Mouse (Mus musculus) CH12.LX (cell line): ENCODE results near the gene Fgfr2.

Experiments
- BHLHE40 ChIP-seq: IDR thresholded peaks from 2 replicates; pipeline ENCODE4 v1.6.1; 2011; ENCODE audit warnings: mild to moderate bottlenecking, low read depth, low read length, improper control_type of control experiment
- CTCF ChIP-seq, 2 experiments: IDR thresholded peaks in 1 of 2; conservative IDR thresholded peaks in 1 of 2; 2 replicates each; pipeline ENCODE4 v1.5.1; 2011 to 2012; ENCODE audit warnings: low read depth in 2 of 2, low read length in 2 of 2, improper control_type of control experiment in 1 of 2, inconsistent platforms in 1 of 2, mild to moderate bottlenecking in 1 of 2, moderate library complexity in 1 of 2
- ETS1 ChIP-seq: conservative IDR thresholded peaks from 2 replicates; pipeline ENCODE4 v1.6.1; 2012; ENCODE audit warnings: low read depth, mild to moderate bottlenecking, inconsistent platforms, low read length, improper control_type of control experiment, moderate library complexity
- MAFK ChIP-seq: IDR thresholded peaks from 2 replicates; pipeline ENCODE4 v1.6.1; 2011; ENCODE audit warnings: low read length, improper control_type of control experiment; ENCODE audit not compliant: insufficient replicate concordance
- MAX ChIP-seq: IDR thresholded peaks from 2 replicates; pipeline ENCODE4 v1.6.1; 2011; ENCODE audit warnings: low read length, improper control_type of control experiment
- POLR2A ChIP-seq: IDR thresholded peaks from 2 replicates; pipeline ENCODE4 v1.6.1; 2011; ENCODE audit warnings: low read depth, mild to moderate bottlenecking, improper control_type of control experiment, low read length
- RCOR1 ChIP-seq: conservative IDR thresholded peaks from 2 replicates; pipeline ENCODE4 v1.6.1; 2012; ENCODE audit warnings: low read depth, mild to moderate bottlenecking, inconsistent platforms, low read length, improper control_type of control experiment
- SIN3A ChIP-seq: IDR thresholded peaks from 2 replicates; pipeline ENCODE4 v1.6.1; 2012; ENCODE audit warnings: low read length, improper control_type of control experiment, inconsistent platforms

DNA sequence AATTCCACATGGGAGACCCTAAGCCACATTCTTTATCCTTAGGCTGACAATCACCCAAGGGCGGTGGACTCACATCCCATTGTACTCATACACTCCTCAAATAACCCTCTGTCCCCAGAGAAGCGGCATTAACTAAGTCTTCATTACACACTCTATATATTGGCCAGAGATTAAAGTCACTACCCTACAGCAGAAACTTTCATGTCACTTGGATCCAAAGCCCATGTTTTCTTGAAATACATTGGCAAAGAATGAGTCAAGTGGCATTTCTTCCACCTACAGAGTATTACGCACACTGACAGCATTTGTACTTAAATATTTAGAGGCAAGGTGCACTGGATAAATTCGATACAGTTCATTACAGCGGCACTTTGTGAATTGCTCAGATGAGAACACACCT, 850.2 kb downstream of the Fgfr2 start:
- TF ChIP-seq POLR2A = no peak
- no peak for TF ChIP-seq BHLHE40
- TF ChIP-seq ETS1 = no peak
- no peak for TF ChIP-seq MAFK
- no peak for TF ChIP-seq SIN3A
- TF ChIP-seq CTCF (conservative IDR thresholded peaks at IDR 0.05 in 1 of 2, IDR thresholded peaks at IDR 0.05 in 1 of 2; ENCODE audit: low read depth in 2 of 2, low read length in 2 of 2) = no peak
- no peak for TF ChIP-seq MAX
- TF ChIP-seq RCOR1 = no peak
